Mouse (Mus musculus): ENCODE data around the gene Ppp2r3a.

The Ppp2r3a gene

DNA sequence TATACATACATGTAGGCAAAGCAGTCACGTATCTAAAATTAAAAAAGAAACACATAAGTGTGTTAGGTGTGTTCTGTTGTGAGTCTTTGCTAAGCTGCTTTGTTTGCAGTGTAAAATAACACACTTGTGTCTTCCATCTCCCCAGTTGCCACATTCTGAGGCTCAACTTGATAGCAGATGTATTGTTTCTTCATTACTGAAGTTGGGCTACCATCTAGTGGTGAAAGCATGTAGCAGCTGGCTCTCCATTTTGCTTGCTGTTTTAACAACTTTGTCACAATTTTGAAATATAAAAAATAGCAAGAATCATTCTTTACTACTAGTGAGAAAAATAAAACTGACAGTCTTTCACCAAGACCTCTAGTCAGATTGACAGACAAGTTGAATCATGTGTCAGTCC, 92.2 kb downstream of the Ppp2r3a start:
- peak; percentile 79 for DNase-seq (ENCODE audit: low spot score)

DNA sequence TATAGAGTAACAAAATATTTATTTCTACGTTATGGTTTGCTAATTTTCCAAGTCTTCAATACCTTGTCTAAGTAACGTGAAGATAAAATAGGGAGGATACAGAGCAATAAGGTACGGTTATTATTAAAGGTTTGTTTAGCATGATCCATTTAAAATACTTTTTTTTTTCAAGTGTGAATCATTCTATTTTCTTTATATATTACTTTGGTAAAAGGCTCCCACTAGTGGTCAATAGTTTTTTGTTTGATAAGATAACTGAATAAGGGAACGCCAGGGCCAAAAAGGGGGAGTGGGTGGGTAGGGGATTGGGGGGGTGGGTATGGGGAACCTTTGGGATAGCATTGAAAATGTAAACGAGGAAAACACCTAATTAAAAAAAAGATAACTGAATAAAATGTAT, 98.7 kb downstream of the Ppp2r3a start:
- no peak for DNase-seq (ENCODE audit: low spot score)

DNA sequence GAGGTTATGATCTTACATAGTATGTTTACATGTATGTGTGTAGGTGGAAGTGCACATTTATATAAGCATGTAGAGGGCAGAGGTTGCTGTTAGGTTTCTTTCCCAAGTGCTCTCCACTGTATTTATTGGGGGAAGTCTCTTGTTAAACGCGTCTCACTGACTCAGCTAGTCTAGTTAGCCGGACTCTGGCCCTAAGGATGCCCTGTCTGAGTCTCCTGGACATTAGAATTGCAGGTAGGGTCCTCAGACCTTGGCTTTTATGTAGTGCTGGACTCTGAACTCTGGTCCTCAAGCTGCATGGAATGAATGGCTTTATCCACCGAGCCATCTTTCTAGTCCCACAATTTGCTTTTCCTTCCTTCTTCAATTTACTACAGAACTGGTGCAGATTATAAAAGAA, 108.0 kb downstream of the Ppp2r3a start:
- no peak for DNase-seq (ENCODE audit: low spot score)

DNA sequence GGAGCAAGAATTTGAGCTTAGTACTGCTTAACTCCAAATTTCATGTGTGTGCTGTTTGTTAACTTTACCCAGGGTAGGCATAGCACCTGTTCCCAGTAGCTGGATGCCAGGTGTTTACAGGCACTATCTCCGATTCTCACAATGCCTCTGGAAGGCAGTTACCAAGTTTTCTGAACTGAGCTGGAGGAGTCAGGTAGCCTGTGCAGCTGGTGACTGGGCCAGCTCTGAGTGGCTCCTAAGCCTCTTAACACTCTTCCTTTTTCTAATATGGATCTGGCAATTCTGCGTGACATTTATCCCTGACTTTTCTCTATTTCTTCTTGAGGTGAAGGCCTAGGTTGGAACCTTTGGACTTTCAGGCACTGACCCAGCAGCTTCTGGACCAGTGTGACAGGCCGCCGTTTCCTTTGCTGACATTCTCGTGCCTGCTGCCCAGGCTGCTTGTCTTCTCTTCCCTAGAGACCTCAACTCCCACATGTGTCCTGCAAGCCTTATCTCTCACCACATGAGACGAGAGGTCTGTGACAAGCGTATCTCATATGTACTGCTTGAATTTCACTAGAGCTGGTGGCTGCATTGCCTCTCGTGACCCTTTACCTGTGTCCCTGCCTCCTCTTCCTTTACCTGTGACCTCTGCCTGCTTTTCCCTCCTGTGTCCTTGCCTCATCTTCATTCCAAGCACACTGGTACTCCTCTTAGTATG, 137.3 kb downstream of the Ppp2r3a start:
- DNase-seq (ENCODE audit: low spot score) = no peak

DNA sequence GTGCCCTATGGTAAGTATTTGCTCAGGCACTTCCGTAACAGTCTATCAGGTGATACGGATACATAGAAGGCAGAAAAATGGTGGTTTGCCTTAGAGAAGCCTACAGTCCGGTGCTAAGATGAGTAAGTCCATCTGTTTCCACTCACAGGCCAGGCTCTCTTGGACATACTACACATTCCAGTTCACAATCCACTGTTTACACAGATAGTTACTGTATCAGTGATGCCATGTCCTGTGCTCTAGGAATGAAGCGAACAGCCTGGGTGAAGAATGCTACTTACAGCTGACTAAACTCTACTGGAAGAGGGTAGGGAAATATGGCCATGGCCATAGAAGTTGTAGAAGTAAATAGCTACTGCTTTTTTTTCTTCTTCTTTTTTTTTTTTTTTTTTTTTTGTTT, 138.3 kb downstream of the Ppp2r3a start:
- no peak for DNase-seq (ENCODE audit: low spot score)

DNA sequence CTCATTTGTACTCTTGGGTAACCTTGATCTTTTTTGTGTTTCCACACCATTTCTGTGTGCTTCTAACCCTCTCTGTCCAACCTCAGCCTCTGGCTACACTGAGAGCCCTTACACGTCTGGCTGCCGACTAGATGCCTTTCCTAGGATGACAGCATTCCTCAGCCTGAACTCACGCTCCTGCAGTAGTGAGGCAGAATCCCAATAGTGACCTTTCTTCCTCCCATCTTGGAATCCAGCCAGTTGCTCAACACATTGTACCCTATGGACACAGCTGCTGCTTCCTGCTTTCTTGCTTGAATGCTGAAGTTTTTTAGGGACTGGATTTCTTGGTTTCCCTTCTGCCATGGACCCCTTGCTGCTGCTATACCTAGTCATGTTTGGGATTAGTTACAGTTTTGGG, 141.6 kb downstream of the Ppp2r3a start:
- DNase-seq (ENCODE audit: low spot score) = peak; percentile 69

DNA sequence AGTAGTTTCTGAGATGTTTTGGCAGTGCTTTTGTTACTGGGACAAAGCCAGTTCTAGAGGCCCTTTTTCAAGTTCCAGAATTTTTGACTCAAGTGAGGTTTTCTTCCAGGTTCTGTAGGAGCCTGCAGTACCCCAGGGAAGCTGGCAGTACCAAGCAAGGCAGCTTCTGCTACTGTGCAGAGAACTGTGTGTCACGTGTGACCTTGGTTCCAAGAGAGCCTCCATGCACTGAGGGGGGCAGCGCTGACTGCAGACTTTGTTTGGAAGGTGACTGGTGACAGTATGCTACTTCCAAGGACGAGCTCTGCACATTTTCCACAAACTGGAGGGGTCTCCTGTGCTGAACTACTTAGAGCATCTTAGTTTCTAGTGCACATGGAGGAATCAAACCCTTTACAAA, 144.2 kb downstream of the Ppp2r3a start:
- DNase-seq (ENCODE audit: low spot score) = no peak

DNA sequence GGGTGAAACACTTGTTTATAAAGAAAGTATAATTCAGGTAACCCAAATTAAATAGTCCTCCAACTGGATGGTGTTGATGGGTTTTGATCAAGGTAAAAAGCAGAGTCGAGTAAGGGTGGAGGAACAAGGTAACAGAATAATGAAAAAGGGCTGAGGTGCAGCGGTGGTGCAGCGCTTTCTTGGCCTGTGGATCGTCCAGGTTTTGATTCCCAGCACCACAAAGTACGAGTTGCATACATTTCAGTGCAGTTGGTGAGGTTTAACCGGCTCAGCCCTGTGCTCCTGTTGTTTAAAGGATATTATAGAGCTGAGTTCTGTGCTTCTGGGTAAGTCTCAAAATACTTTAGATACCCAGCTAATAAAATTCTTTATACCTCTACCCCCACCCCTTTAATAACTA, 145.9 kb downstream of the Ppp2r3a start:
- DNase-seq (ENCODE audit: low spot score) = no peak

DNA sequence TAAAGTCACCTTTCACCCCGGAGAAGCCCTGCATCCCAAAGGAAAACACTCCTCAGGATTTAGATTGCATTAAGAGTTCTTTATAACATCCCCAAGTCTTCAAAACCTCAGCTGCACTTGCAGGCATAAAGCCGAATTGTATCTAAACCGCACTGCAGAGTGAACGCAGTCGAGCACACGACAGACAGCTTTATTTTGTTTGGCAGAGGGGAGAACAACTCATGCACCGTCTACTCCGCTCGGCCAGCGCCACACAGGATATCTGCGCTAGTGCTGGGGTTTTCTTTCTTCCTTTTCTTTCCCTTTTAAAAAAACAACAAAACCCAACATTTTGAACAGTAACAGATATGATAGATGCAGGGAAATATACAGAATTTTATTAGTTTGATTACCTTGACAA, 146.7 kb downstream of the Ppp2r3a start:
- DNase-seq (ENCODE audit: low spot score) = no peak

DNA sequence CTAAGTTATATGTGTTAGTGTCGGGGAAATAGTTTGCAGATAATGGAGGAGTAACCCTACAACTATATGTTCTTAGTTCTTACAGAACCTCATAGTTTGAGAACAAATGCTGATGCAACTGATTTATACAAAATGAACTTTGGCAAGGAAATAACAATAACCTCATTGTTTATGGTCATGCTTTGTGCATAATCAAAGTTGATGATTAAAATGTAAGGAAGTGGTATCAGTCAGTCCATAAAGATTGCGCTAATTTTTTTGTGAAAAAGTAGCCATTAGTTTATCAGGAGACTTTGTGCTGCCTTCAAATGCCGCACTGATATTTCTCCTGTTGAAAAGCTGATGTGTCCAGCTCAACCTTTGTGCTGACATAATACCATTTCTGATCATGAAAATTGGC, 149.3 kb downstream of the Ppp2r3a start:
- DNase-seq (ENCODE audit: low spot score) = no peak

DNA sequence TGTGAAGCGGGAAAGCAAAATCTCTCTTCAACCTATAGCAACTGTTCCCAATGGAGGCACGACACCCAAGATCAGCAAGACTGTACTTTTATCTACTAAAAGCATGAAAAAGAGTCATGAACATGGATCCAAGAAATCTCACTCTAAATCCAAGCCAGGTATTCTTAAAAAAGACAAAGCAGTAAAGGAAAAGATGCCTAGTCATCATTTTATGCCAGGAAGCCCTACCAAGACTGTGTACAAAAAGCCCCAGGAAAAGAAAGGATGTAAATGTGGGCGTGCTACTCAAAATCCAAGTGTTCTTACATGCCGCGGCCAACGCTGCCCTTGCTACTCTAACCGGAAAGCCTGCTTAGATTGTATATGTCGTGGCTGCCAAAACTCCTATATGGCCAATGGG, 150.0 kb downstream of the Ppp2r3a start:
- no peak for DNase-seq (ENCODE audit: low spot score)

DNA sequence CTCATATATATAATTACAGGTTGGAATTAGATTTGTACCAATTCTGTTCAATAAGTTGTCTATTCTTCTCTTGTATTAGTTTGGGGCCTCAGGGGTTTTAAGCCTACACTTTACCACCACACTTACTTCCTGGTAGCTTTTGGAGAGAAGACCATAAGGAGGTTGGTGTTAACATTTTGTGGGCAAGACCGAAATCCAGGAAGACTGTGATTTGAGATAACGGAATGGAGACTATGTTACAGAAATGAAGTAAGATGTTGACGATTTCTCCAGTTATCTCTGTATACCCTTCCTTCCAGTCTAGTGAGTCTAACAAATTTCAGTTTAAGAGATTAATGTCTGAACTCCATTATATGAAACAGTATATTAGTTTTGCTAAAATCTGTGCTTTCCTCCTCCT, 151.4 kb downstream of the Ppp2r3a start:
- DNase-seq (ENCODE audit: low spot score) = no peak

DNA sequence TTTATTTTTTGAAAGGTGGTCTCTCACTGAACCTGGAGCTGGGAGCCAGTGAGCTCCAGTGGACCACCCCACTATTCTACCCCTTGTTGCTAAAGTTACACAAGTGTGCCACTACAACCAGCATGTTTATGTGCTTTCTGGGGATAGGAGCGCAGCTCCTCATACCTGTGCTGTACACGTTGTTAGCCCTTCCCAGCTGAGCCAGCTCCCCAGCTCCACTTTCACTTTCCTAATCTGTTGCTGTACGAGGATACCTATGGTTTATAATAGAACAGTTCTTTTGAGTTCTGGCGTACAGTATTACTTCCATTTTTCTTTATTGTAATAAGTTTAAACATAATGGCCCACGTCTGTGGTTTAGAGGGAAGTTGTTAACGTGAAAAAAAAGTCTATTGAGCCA, 152.2 kb downstream of the Ppp2r3a start:
- DNase-seq (ENCODE audit: low spot score) = no peak

DNA sequence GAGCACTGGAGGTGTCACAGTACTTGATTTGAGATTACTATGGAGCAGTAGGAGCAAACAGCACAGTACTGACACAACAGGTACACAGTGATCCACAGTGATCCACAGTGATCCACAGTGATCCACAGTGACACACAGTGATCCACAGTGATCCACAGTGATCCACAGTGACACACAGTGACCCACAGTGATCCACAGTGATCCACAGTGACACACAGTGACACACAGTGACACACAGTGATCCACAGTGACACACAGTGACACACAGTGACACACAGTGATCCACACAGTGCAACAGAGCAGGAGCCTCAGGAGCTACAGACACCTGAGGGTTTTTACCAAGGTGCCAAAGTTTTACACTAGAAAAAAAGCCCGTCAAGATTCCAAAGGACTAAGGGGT, 154.1 kb downstream of the Ppp2r3a start:
- DNase-seq (ENCODE audit: low spot score) = no peak

DNA sequence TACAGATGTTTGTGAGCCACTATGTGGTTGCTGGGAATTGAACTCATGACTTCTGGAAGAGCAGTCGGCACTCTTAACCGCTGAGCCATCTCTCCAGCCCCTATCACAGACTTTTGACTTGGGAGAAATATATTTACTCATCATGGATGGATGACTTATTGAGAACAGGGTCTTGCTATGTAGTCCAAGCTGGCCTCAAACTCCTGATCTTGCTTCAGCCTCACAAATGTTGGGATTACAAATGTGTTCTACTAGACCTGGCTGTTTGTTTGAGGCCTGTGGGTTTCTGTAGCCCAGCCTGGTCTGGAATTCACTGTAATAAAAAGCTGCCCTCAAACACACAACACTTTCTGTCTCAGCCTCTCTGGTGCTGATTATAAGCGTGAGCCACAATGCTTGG, 155.1 kb downstream of the Ppp2r3a start:
- no peak for DNase-seq (ENCODE audit: low spot score)

DNA sequence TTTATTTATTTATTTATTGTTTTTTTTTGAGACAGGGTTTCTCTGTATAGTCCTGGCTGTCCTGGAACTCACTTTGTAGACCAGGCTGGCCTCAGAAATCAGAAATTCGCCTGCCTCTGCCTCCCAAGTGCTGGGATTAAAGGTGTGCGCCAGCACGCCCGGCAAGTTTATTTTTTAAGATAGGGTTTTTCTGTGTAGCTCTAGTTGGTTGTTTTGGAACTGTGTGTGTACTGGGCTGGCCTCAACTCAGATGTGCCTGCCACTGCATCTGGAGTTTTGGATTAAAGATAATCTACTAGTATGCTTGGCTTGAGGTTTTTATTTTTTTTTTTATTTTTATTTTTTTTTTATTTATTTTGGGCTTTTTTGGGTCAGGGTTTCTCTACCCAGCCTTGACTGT, 156.2 kb downstream of the Ppp2r3a start:
- DNase-seq (ENCODE audit: low spot score) = no peak

DNA sequence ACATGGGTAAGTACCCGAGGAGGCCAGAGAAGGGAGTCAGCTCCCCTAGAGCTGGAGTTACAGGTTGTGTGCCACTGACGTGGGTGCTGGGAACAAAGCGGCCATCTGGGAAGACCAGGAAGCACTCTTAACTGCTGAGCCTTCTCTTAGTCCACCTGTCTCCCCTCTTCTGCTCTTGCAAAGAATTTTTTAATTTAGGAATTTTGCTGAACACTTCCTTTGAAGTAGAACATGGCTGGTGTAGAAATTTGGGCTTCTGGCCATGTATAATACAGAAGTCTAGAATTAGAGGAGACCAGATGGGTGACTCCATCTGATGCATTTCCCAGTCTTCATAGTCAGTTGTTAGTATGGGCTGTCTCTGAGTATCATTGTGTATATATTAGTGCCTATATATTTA, 167.9 kb downstream of the Ppp2r3a start:
- DNase-seq (ENCODE audit: low spot score) = no peak

DNA sequence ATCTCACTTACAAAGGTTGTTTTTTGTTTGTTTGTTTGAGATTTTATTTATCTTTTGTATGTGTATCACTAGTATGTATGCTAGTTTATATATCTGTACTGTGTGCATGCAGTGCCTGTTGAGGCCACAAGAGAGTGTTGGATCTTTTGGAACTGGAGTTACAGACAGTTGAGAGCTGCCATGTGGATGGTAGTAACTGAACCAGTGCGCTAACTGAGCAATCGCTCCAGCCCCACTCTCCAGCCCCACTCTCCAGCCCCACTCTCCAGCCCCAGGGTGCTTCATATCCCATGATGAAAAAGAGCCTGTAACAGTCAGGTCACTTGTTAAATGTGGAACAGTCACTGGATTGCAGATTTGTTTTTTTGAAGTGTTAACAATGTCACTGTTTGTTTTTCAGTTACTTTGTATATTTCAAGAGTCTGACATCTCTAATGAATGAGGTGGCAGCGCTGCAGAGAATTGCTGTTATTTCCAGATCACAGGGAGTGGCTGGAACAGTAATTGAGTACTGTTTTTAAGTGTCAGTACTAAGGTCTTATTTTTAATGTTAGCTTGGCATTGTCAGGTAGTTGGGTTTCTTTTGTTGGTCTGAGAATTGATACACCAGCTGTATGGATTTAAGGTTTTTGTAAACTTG, 171.4 kb downstream of the Ppp2r3a start:
- no peak for DNase-seq (ENCODE audit: low spot score)

DNA sequence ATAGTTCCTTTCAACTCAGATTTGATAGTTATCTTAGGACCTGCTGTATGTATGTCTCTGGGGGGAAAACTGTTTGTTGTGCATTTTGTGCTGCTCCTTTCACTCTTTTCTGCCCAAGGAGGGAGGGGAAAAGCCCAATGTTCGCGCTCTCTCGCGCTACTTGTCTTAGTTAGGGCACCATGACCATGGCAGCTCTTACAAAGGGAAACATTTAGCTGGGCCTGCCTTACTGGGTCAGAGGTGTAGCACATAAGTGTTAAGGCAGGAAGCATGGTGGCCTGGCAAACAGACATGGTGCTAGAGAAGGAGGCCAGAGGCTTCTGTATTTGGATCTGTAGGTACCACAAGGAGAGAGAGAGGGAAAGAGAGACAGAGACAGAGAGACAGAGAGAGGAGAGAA, 173.0 kb downstream of the Ppp2r3a start:
- peak; percentile 49 for DNase-seq (ENCODE audit: low spot score)

DNA sequence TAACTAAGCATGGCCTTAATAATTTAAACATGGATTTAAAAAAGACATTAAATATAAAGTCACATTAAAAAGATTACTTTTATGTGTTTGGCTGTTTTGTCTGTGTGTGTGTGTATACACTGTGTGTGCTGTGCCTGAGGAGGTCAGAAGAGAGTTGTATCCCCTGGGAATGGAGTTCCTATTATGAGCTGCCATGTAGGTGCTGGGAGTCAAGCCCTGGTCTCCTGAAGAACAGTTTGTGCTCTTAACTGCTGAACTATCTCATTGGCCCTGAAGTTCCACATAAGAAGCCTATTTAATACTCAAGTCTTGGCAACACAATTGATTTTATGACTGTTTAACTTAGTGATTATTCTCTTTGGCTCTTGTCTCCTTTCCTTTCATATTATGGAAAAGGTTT, 174.1 kb downstream of the Ppp2r3a start:
- DNase-seq (ENCODE audit: low spot score) = peak; percentile 24

DNA sequence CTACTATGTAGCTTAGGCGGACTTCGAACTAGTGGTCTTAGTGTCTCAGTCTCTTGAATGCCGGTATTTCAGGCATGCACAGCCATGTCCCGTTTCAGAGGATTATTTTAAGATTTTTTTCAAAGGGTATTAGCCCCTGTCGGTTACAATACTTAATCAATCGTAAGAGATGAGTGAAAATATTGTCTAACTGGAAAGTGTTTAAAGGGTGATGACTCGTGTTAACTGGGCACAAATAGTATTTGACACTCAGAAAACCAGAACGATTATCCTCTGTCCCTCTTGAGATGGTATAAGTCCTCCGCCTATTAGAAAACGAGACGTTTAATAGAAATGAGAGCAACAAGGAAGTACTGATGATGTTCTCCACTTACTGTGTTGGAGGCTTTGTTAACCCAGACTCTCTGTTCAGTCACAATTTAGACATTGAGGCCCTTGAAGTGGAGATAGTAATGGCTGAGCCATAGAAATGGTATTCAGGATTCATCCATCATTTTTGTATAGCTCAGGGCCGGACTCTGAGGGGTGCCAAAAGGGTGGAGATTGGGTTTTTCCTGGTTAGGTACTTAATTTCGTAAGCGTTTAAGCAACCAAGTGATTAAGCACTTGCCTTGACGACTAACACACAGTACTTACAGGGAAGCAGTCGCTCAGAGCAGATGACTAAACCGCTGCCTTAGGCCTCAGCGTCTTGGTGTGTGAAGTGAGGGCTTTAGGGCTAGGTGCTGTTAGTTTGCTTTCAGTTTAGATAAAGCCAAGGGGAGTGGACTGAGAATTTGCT, 175.3 kb downstream of the Ppp2r3a start:
- peak; percentile 55 for DNase-seq (ENCODE audit: low spot score)

DNA sequence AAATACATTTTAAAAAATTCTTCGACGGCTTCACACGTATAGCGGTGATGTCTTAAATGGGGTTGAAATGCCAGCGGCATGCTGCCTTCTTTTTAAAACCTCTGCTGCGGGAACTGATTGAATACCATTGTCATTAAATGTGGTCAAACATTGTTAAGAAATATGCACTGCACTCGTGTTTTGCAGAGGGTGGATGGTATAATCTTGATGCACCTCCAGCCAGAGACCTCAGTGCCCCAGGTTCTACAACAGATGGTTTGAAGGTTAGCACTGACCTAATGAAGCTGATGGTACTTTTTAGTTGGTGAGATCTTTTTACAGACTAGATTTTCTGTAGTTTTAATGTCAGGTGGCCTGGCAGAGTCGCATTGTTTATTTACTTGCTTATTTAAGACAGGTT, 175.9 kb downstream of the Ppp2r3a start:
- DNase-seq (ENCODE audit: low spot score) = no peak

DNA sequence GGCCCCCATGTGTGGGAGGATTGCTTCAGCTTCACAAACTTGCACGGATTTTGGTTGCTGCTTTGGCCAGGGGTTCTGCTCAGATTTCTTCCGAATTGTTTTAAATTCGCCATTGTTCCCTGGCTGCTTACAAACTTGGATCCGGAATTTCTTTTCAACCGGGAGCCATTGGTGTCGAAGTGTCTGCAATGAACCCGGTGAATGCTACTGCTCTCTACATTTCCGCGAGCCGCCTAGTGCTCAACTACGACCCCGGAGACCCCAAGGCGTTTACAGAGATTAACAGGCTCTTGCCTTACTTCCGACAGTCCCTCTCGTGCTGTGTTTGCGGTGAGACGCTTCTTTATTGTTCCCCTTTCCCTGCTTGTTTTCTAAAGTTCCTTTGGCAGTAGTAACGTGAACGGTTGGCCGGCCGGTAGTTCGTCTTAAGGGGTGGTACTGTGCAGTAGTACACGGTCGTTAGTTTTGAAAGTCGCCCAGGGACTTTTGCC, 176.5 kb downstream of the Ppp2r3a start:
- peak; percentile 43 for DNase-seq (ENCODE audit: low spot score)

Measured in adipocyte (in vitro differentiated cells).